Mouse (Mus musculus) C2C12 (cell line): Measurements from ENCODE around the gene Adam12. TPM values are rescaled to one million over a fixed set of nuclear protein-coding genes. Genes with fewer than 3 reads are reported as not detected.

ENCODE experiments used
- H3K27me3 ChIP-seq: one replicate; pipeline ENCODE4 v1.6.1; 2011; ENCODE audit not compliant: control insufficient read depth, insufficient read depth, insufficient read length
- H3K36me3 ChIP-seq: one replicate; pipeline ENCODE4 v1.6.1; 2011; ENCODE audit not compliant: control insufficient read depth, insufficient read depth
- H3K4me3 ChIP-seq: one replicate; pipeline ENCODE4 v1.5.1; 2011; ENCODE audit warnings: mild to moderate bottlenecking, control low read depth; ENCODE audit not compliant: poor library complexity, insufficient read depth, severe bottlenecking
- H3K79me2 ChIP-seq: one replicate; pipeline ENCODE4 v1.6.1; 2011; ENCODE audit not compliant: control insufficient read depth, insufficient read depth
- H3K79me3 ChIP-seq: one replicate; pipeline ENCODE4 v1.6.1; 2011; ENCODE audit warnings: low read depth, control low read depth
- H3ac ChIP-seq: one replicate; pipeline ENCODE3; 2011; ENCODE audit warnings: low read depth; ENCODE audit not compliant: control insufficient read depth, insufficient read length
- CEBPB ChIP-seq: IDR thresholded peaks from one replicate; pipeline ENCODE4 v1.6.1; 2011; ENCODE audit warnings: low read depth, mild to moderate bottlenecking, control low read depth, moderate library complexity
- CTCF ChIP-seq: IDR thresholded peaks from one replicate; pipeline ENCODE4 v1.5.1; 2011; ENCODE audit not compliant: control insufficient read depth, insufficient read depth, insufficient read length
- FOSL1 ChIP-seq: IDR thresholded peaks from one replicate; pipeline ENCODE4 v1.8.0; 2011; ENCODE audit warnings: mild to moderate bottlenecking, low read length; ENCODE audit not compliant: poor library complexity, insufficient read depth, severe bottlenecking
- MAX ChIP-seq: IDR thresholded peaks from one replicate; pipeline ENCODE4 v1.6.1; 2011; ENCODE audit warnings: mild to moderate bottlenecking, control low read depth
- MYOD1 ChIP-seq: IDR thresholded peaks from one replicate; pipeline ENCODE4 v1.6.1; 2011; ENCODE audit warnings: low read depth; ENCODE audit not compliant: control insufficient read depth, insufficient read length
- MYOG ChIP-seq: IDR thresholded peaks from one replicate; pipeline ENCODE4 v1.6.1; 2011; ENCODE audit not compliant: control insufficient read depth, insufficient read length; ENCODE audit errors: extremely low read depth
- USF1 ChIP-seq: IDR thresholded peaks from one replicate; pipeline ENCODE4 v1.6.1; 2011; ENCODE audit warnings: low read depth, mild to moderate bottlenecking, control low read depth, moderate library complexity
- polyA plus RNA-seq: library from polyadenylated mRNA; unstranded; fragments of >200 nt; fragmentation: generic; extraction: Trizol; gene quantifications from one replicate; pipeline ENCODE4 v1.2.1, GENCODE M21; 2012; ENCODE audit warnings: missing spikeins

Gene Adam12
- polyA plus RNA-seq, 1 experiment: 14.7 TPM

DNA sequence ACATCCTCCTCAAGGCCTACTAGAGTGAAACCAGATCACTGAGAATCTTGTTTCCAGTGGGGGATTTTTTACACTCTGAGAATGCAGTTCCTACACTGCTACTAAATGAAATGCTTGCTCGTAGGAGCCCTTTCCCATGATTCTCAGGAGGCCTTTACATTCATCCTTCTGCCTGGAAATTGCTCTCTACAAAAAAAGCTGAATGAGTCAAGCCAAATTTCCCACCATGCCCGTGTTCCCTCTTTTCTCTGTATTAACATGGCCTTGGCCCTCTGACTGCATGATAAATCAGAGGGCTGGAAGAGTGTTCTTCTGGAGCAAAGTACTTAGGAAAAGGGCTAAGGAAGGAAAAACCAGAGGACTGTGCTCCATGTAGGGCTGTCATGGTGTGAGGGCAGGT lies 138.1 kb downstream of the Adam12 start:
- Histone ChIP-seq H3K79me3 (no peaks in the 10 kb centered on the region), H3ac (no peak overlapping the region), H3K79me2 (peaks cover 1% of the 10 kb centered on the region), H3K27me3 (no peaks in the 10 kb centered on the region), H3K4me3 (no peak overlapping the region), H3K36me3 (no peaks in the 10 kb centered on the region)
- TF ChIP-seq MYOG: no peak
- no peak for TF ChIP-seq FOSL1
- TF ChIP-seq MAX: no peak
- TF ChIP-seq USF1: no peak
- no peak for TF ChIP-seq CTCF
- TF ChIP-seq CEBPB: no peak
- TF ChIP-seq MYOD1: no peak

DNA sequence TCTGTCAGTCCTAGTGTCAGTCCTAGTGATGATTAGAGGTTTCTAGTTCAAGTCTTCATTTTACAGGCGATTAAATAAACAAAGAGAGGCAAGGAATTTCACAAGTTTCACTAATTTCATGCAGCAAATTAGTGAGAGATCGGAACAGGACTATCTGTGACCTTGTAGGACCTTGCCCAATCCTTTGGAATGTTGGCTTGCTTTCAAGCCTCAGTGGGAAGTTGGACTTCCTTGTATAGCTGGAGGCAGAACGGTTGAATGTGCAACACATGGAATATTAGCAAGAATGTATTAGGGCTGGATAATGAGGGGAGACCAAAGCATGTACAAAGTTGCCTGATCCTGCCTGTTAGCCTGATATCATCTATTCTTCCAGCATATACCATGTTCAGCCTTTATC lies 141.2 kb downstream of the Adam12 start:
- no peak overlapping the region for H3ac ChIP-seq

DNA sequence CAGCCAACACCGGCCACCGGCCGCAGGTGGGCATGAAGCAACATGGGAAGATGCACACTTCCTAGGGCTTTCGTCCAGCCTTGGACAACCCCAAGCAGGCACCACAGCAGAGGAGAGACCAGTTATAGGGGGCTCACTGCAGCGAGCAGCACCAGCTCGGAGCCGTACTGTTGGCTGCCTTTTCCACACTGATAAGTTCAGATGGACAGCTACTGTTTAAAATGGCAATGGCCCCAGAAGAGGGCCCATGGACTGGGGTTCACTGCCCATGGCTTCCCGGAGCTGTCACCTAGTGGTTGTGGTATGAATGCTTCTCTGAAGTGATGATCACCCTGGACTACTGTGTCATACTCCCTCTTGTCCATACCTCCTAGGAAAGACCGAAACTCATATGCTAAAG lies 141.7 kb downstream of the Adam12 start:
- no peaks in the 10 kb centered on the region for H3K79me3 ChIP-seq
- no peak overlapping the region for H3ac ChIP-seq
- TF ChIP-seq CTCF (no peak), CEBPB (no peak), MAX (no peak), USF1 (no peak), FOSL1 (no peak), MYOD1 (no peak), MYOG (no peak)
- H3K79me2 ChIP-seq: no peaks in the 10 kb centered on the region
- no peak overlapping the region for H3K4me3 ChIP-seq
- no peaks in the 10 kb centered on the region for H3K36me3 ChIP-seq
- H3K27me3 ChIP-seq: no peaks in the 10 kb centered on the region

More for the DNA sequence above, 141.2 kb downstream of the Adam12 start:
- peak; percentile 53 for TF ChIP-seq CEBPB
- no peak for TF ChIP-seq USF1
- TF ChIP-seq CTCF: no peak
- Histone ChIP-seq H3K4me3 (no peak overlapping the region), H3K79me2 (no peaks in the 10 kb centered on the region), H3K27me3 (no peaks in the 10 kb centered on the region), H3K79me3 (no peaks in the 10 kb centered on the region), H3K36me3 (no peaks in the 10 kb centered on the region)

DNA sequence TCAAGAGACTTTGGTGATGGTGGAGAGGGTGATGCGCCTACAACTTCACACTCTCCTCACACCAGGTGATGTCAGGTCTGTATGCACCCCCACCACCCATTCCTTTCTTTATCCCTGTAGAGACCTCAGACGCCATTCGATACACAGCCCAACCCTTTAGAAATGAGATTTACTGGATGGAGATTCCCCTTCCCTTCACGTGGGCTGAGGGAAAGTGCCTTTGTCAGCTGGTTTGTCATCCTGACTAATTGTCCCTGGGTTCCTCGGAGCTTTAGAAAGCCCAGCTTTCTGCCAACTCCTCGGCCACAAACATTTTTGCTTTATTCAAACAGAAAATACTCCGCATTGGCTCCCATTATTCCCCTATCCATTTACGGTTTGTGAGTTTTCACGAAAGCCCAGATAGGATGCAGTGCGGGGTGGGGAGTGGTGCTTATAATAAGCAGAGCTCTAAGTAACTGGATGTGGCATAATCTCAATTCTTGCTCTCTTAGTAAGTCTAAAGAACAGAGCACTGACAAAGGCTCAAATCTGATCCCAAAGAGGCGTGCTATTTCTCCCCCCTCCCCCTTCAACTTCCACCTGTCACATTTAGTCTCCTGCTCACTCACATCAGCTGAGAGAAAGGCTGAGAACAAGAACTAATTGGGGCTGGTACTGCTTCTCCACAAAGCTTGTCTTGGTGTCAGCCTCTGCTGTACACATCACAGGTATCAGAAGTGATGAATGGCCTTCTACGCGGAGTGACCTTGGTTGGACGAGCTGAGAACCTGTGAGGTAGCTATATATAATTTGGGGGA lies 143.2 kb downstream of the Adam12 start:
- Histone ChIP-seq H3K79me2 (no peaks in the 10 kb centered on the region), H3K4me3 (no peak overlapping the region), H3K79me3 (no peaks in the 10 kb centered on the region), H3K36me3 (no peaks in the 10 kb centered on the region), H3ac (no peak overlapping the region), H3K27me3 (no peaks in the 10 kb centered on the region)
- TF ChIP-seq MAX (no peak), MYOD1 (peak; percentile 59), CEBPB (no peak), USF1 (peak; percentile 72)

DNA sequence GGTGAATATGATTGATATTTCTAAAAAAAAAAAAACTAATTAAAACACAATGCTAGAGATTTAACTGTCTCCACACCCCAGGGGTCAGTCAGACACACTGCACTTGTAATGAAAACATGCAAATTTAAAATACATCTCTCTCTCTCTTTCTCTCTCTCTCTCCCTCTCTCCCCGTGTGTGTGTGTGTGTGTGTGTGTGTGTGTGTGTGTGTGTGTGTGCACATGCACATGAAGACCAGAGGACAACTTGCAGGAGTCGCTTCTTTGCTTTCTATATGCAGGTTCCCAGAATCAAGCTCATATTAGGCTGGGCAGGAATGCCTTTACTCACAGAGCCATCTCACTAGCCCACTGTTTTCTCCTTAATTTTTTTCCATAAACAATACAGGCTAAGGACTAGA lies 146.6 kb downstream of the Adam12 start:
- H3K36me3 ChIP-seq: no peaks in the 10 kb centered on the region
- no peaks in the 10 kb centered on the region for H3K27me3 ChIP-seq
- no peak overlapping the region for H3K4me3 ChIP-seq
- no peak overlapping the region for H3ac ChIP-seq
- no peaks in the 10 kb centered on the region for H3K79me3 ChIP-seq
- TF ChIP-seq MYOG (no peak), FOSL1 (no peak), MAX (no peak), MYOD1 (no peak), CEBPB (no peak), CTCF (no peak), USF1 (no peak)
- H3K79me2 ChIP-seq: no peaks in the 10 kb centered on the region

DNA sequence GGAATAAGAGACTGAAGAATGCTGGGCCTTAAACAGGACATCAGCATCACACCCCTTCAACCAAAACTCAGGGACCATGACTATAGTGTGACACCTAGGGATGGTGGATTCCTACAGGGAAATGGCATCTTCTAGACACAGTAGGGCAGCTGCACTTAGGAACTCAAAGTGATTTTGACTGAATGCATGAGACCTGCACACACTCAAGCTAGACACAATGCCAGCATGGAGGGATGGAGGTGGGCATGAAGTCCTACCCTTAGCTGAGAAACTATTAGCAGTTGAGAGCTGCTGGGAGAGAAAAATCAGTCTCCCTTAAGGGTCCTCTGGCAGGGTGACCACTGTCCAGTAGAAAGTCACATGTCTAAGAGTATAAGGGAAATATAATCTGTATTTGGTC lies 147.0 kb downstream of the Adam12 start:
- TF ChIP-seq CEBPB: no peak
- no peak for TF ChIP-seq MYOG
- no peak for TF ChIP-seq CTCF
- TF ChIP-seq USF1: no peak
- TF ChIP-seq FOSL1: no peak
- TF ChIP-seq MAX: no peak
- TF ChIP-seq MYOD1: no peak

More for the DNA sequence above, 147.0 kb downstream of the Adam12 start:
- no peaks in the 10 kb centered on the region for H3K27me3 ChIP-seq
- H3K36me3 ChIP-seq: no peaks in the 10 kb centered on the region
- H3ac ChIP-seq: no peak overlapping the region
- H3K4me3 ChIP-seq: no peak overlapping the region
- H3K79me3 ChIP-seq: no peaks in the 10 kb centered on the region
- H3K79me2 ChIP-seq: no peaks in the 10 kb centered on the region
